Mouse (Mus musculus) forebrain, embryonic 11.5 days (tissue): ENCODE measurements around the gene Rnf169. TPM values are rescaled to one million over a fixed set of nuclear protein-coding genes. Genes with fewer than 3 reads are reported as not detected.

Experiments
- ATAC-seq: fragments of 200-750 bp; cut with Nextera tagmentation; replicated peaks from 2 replicates; pipeline ENCODE4 v1.8.0; 2017; ENCODE audit warnings: moderate TSS enrichment; ENCODE audit not compliant: low FRiP score
- DNase-seq: peaks from one replicate; pipeline ENCODE4 v3.0.0-alpha.2; 2017; ENCODE audit warnings: low spot score
- H3K27ac ChIP-seq: fragments of 300-500 bp; sonication (generic); 2 replicates; pipeline ENCODE4 v1.5.1; 2014; ENCODE audit warnings: low read depth, low read length
- H3K27me3 ChIP-seq: fragments of 300-500 bp; sonication (generic); 2 replicates; pipeline ENCODE4 v1.6.1; 2014; ENCODE audit warnings: mild to moderate bottlenecking, low read length, mixed read lengths; ENCODE audit not compliant: control insufficient read depth, insufficient read depth
- H3K36me3 ChIP-seq: fragments of 300-500 bp; sonication (generic); 2 replicates; pipeline ENCODE4 v1.6.1; 2014; ENCODE audit warnings: mild to moderate bottlenecking, low read length, moderate library complexity, mixed read lengths; ENCODE audit not compliant: control insufficient read depth, insufficient read depth
- H3K4me1 ChIP-seq: fragments of 300-500 bp; sonication (generic); replicated peaks from 2 replicates; pipeline ENCODE4 v1.6.1; 2014; ENCODE audit warnings: low read length, mixed read lengths; ENCODE audit not compliant: control insufficient read depth, insufficient read depth
- H3K4me2 ChIP-seq: fragments of 300-500 bp; sonication (generic); 2 replicates; pipeline ENCODE4 v1.6.1; 2014; ENCODE audit warnings: low read depth, mild to moderate bottlenecking, low read length, moderate library complexity, mixed read lengths; ENCODE audit not compliant: severe bottlenecking
- H3K4me3 ChIP-seq: fragments of 300-500 bp; sonication (generic); 2 replicates; pipeline ENCODE4 v1.5.1; 2014; ENCODE audit warnings: low read depth, low read length
- H3K9ac ChIP-seq: fragments of 300-500 bp; sonication (generic); 2 replicates; pipeline ENCODE4 v1.6.1; 2014; ENCODE audit warnings: low read length
- H3K9me3 ChIP-seq: fragments of 300-500 bp; sonication (generic); 2 replicates; pipeline ENCODE4 v1.6.1; 2016; ENCODE audit warnings: low read length, mixed read lengths; ENCODE audit not compliant: control insufficient read depth
- WGBS: fragments of 180-500 bp; shearing (Covaris S2); extraction: QIAGEN DNeasy Blood & Tissue Kit; methylation state at CpG from one replicate; pipeline ENCODE4 v1.1.7; 2014; 5-methylcytosine and 5-hydroxymethylcytosine counted together
- polyA plus RNA-seq: library from polyadenylated mRNA; unstranded; fragments of >200 nt; fragmentation: Nextera tagmentation; extraction: Ambion mirVana; gene quantifications from 2 replicates; pipeline ENCODE4 v1.2.1, GENCODE M21; 2014

Rnf169 gene
- polyA plus RNA-seq, 1 experiment from 2014 or later: 7.9 TPM

DNA sequence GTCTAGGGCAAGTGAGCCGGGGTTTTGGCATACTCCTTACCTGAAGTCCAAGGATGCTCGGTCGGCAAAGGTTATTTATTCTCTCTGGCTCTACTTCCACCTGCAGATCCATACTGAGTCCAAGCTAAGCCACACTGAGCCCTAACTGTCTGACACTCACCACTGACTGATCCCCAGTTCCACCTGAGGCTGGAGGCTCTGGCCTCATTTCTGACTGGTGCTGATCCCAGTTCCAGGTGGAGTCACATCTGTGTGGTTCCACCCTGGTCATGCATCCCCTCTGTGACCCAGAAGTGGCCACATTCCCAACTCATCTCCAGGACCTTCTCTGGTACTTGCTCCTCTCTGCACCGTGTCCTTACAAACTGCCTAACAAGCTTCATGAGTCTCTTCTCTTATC is 28.5 kb upstream of the Rnf169 start:
- Histone ChIP-seq H3K4me2 (no peak overlapping the region), H3K4me3 (no peak overlapping the region), H3K27ac (no peak overlapping the region), H3K9ac (no peak overlapping the region), H3K27me3 (peaks cover 37% of the 10 kb centered on the region), H3K36me3 (no peaks in the 10 kb centered on the region), H3K9me3 (no peaks in the 10 kb centered on the region), H3K4me1 (0 out of 2 replicates have a peak, but pooled peaks cover 3% of the 10 kb centered on the region)
- no peak for ATAC-seq
- no peak for DNase-seq
- 95% methylated on average over 4 of the region's 4 CpGs for WGBS

DNA sequence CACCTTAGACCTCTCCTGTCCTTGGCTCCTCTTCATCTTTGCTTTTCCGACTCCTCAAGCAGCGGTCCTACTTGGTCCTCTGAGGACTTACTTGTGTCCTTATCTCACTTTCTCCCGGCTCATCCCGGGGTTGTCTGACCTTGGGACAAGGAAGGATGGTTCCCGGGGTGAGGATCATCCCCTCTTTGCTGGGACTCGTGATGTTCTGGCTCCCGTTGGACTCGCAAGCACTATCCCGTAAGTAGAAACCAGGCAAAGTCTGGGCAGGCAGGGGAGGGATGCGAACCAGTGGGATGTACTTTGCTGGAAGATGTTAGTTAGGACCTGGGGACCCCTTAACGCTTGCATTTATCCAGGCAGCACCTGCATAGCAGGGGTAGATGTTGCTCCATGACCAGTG is 26.2 kb upstream of the Rnf169 start:
- no peak for DNase-seq
- 4% methylated on average over 11 of the region's 11 CpGs for WGBS
- ATAC-seq: no peak
- Histone ChIP-seq H3K9ac (no peak overlapping the region), H3K27ac (no peak overlapping the region), H3K4me1 (0 out of 2 replicates have a peak, but pooled peaks cover 3% of the 10 kb centered on the region), H3K4me2 (peak overlapping the region; percentile 93; the same call in 1 of the 2 replicates), H3K36me3 (no peaks in the 10 kb centered on the region), H3K4me3 (peak overlapping the region; percentile 45), H3K27me3 (peaks cover 37% of the 10 kb centered on the region), H3K9me3 (no peaks in the 10 kb centered on the region)

DNA sequence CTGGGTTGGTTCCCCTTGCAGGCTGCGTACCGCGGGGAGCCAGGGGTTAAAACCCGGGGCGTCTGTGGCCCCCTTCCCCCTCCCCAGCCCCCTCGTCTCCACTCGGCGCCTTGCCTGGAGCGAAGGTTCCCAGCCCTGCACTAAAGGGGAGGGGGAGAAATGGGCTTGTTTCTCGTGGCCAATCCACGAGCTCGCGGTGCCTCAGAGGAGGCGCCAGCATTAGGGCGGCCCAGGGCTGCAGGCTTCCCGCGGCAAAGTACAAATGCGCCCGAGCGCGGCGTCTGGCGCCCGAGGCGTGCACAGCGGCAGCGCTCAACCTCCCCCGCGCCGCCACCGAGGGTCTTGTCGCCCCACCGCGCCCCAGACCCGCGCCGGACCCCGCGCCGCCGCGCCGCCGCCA is 25.5 kb upstream of the Rnf169 start, which contains the start of gene Chrdl2:
TSS of gene Chrdl2 (plus strand) at position 383 of the 400 bp plus-strand sequence.
- Histone ChIP-seq H3K4me1 (0 out of 2 replicates have a peak, but pooled peaks cover 3% of the 10 kb centered on the region), H3K27me3 (peaks cover 37% of the 10 kb centered on the region), H3K9me3 (no peaks in the 10 kb centered on the region), H3K36me3 (no peaks in the 10 kb centered on the region), H3K9ac (peak within 1 kb of the TSS; percentile 58), H3K4me3 (peak within 1 kb of the TSS; percentile 45), H3K4me2 (peak within 1 kb of the TSS; percentile 93), H3K27ac (no peak within 1 kb of the TSS)
- under 1% methylated on average over 40 of the region's 44 CpGs for WGBS
- ATAC-seq: peak; percentile 69; the same call in 1 of the 2 replicates
- peak; percentile 75 for DNase-seq

DNA sequence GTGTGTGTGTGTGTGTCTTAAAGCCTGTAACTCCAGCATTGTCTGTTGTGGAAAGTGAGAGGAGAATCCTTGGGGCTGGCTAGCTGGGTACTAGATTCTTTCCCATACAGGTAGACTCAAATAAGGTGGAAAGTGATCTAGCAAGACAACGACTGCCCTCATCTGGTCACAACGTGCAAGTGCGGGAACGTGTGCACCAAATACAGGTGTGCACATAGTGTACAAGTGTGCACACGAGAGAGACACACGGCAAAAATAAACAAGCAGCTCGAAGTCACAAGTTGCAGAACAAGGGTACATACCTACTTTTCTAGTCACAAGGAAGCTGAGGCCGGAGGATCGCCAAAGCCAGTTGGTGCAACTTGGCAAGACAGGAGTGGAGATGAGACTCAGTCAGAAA is 23.5 kb upstream of the Rnf169 start:
- ATAC-seq (no peak), DNase-seq (no peak)
- WGBS: 60% methylated on average over 9 of the region's 9 CpGs

DNA sequence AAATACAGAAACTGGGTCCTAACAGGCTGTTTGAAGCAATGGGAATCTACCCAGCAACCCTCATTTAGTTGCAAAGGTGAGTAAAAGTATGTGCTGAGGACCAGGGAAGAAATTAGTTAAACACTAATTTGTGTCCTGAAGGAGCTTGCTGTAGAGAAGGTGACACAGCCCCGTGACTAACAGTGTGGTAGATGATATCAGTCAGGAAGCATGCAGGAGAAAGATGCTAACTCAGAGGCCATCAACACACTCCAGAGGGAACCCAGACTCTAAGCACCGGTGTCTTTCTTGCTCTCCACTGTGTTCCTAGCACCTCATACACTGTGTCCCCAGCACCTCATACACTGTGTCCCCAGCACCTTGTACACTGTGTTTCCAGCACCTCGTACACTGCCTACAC is 18.4 kb upstream of the Rnf169 start:
- Histone ChIP-seq H3K4me3 (no peak overlapping the region), H3K4me1 (no peaks in the 10 kb centered on the region), H3K36me3 (no peaks in the 10 kb centered on the region), H3K4me2 (no peak overlapping the region), H3K9me3 (no peaks in the 10 kb centered on the region), H3K27ac (no peak overlapping the region), H3K9ac (no peak overlapping the region), H3K27me3 (no peaks in the 10 kb centered on the region)
- ATAC-seq (no peak), DNase-seq (no peak)
- WGBS: 89% methylated on average over 3 of the region's 3 CpGs

More for the DNA sequence above, 23.5 kb upstream of the Rnf169 start:
- Histone ChIP-seq H3K27ac (no peak overlapping the region), H3K36me3 (no peaks in the 10 kb centered on the region), H3K4me3 (no peak overlapping the region), H3K4me1 (0 out of 2 replicates have a peak, but pooled peaks cover 3% of the 10 kb centered on the region), H3K9me3 (no peaks in the 10 kb centered on the region), H3K4me2 (no peak overlapping the region), H3K9ac (no peak overlapping the region), H3K27me3 (peaks cover 35% of the 10 kb centered on the region)

DNA sequence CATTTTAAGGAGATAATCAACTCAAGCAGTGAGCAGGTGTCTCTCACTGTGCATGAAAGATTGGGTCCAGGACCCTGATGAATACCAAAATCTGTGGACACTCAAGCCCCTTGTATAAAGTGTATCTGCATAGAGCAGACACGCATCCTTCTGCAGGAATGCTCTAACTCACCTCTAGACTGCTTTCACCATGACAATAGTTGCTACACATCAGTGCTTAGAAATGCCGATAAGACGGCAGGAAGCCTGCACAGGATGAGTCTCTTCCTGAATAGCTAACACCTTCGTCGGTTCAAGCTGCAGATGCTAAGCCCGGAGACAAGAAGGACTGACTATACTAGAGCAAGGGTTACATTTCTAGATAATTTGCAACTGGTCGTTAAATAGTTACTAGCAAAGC is 14.9 kb upstream of the Rnf169 start:
- Histone ChIP-seq H3K4me3 (no peak overlapping the region), H3K9me3 (no peaks in the 10 kb centered on the region), H3K27me3 (no peaks in the 10 kb centered on the region), H3K36me3 (no peaks in the 10 kb centered on the region), H3K9ac (no peak overlapping the region), H3K27ac (no peak overlapping the region), H3K4me1 (no peaks in the 10 kb centered on the region), H3K4me2 (no peak overlapping the region)
- ATAC-seq: no peak
- 80% methylated on average over 7 of the region's 7 CpGs for WGBS
- no peak for DNase-seq

DNA sequence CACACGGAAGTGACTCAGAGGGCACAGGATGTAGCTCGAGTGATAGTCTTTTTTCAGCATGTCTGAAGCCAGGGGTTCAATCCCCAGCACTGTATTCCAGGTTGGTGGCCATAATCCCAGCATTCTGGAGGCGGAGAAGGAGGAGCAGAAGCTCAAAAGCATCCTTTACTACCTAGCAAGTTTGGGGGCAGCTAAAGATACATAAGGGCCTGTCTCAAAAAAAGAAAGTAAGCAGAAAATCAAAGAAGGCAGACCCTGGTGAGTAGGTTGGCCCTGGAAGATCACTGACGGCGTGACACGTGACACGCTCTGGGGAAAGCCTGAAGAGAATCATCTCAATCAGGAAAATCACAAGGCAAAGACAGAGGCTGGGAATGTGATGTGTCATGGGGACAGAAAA is 12.9 kb upstream of the Rnf169 start:
- no peaks in the 10 kb centered on the region for H3K9me3 ChIP-seq
- DNase-seq (no peak), ATAC-seq (no peak)
- no peak overlapping the region for H3K27ac ChIP-seq
- 87% methylated on average over 7 of the region's 7 CpGs for WGBS
- H3K9ac ChIP-seq: no peak overlapping the region
- H3K4me2 ChIP-seq: no peak overlapping the region
- H3K27me3 ChIP-seq: no peaks in the 10 kb centered on the region
- H3K4me1 ChIP-seq: no peaks in the 10 kb centered on the region
- no peaks in the 10 kb centered on the region for H3K36me3 ChIP-seq
- H3K4me3 ChIP-seq: no peak overlapping the region

DNA sequence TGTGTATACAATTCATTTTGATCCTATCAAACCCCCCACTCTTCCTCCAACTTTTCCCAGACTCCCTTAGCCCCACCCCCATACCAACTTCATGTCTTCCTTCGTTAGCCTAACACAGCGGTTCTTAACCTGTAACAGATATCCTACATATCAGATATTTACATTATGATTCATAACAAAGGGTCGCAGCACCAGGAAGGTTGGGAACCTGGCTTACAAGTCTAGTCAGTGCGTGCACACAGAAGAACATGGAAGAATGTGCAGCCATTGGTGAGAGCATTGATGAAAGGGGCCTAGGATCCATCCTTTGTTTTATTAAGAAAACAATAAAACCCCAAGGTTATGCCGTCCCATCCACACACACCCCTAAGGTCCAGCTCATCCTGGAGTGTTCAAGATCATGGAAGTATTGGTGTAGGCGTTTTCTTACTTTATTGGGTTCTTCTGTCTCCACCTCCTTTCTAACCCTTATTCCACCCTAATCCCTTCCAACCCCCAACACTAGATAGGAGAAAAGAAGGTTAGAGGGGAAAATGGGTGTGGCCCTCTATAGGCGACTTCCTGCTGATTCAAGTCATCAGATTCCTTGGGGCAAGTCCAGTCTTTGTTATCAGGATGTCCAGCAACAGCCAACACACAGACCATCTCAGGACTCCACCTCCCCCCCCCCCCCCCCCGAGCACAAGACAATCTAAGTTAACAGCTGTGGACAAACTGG is 10.9 kb upstream of the Rnf169 start:
- Histone ChIP-seq H3K36me3 (no peaks in the 10 kb centered on the region), H3K27ac (no peak overlapping the region), H3K27me3 (no peaks in the 10 kb centered on the region), H3K4me2 (no peak overlapping the region), H3K9me3 (no peaks in the 10 kb centered on the region), H3K4me1 (no peaks in the 10 kb centered on the region), H3K9ac (no peak overlapping the region), H3K4me3 (no peak overlapping the region)
- ATAC-seq (no peak), DNase-seq (no peak)
- WGBS: 80% methylated on average over 8 of the region's 8 CpGs
